Mouse (Mus musculus): Measurements from ENCODE around the gene Nt5m. TPM values are rescaled to one million over a fixed set of nuclear protein-coding genes. Genes with fewer than 3 reads are reported as not detected.

The Nt5m gene
- polyA plus RNA-seq (2014; fragmentation: Nextera tagmentation; extraction: Ambion mirVana): 26.1 and 26.2 TPM in 2 replicates

- DNase-seq (ENCODE audit: low spot score): peak; percentile 95
- H3K9me3 ChIP-seq (ENCODE audit: control insufficient read depth, low read length): no peaks in the 10 kb centered on the region
- peak within 1 kb of the TSS; percentile 93 for H3K27ac ChIP-seq (ENCODE audit: low read depth, low read length)
- H3K4me3 ChIP-seq (ENCODE audit: low read depth, low read length): peak within 1 kb of the TSS; percentile 83
- no peaks in the 10 kb centered on the region for H3K27me3 ChIP-seq (replicated peaks; ENCODE audit: control insufficient read depth, insufficient read depth, low read length)
- peaks cover 6% of the 10 kb centered on the region; the same call in 1 of the 2 replicates for H3K36me3 ChIP-seq (ENCODE audit: control insufficient read depth, insufficient read depth, low read length)
- peak; percentile 94 for ATAC-seq (replicated peaks; ENCODE audit: low FRiP score)
- peak within 1 kb of the TSS; percentile 92 for H3K9ac ChIP-seq (ENCODE audit: low read depth, low read length)
- 0% methylated on average over 24 of the region's 24 CpGs for WGBS
- H3K4me1 ChIP-seq (replicated peaks; ENCODE audit: control insufficient read depth, insufficient read depth, low read length): peaks cover 16% of the 10 kb centered on the region
- peak within 1 kb of the TSS; percentile 82 for H3K4me2 ChIP-seq
Observed at GRCm38 (mm10) chr11:59839008-59839458, at the start of gene Nt5m. Nt5m (plus strand) TSS chr11:59839447.

GRCm38 (mm10) chr11:59793390-59793789, 45.9 kb upstream of the Nt5m start:
- Histone ChIP-seq H3K27ac (ENCODE audit: low read depth, low read length) (no peak overlapping the region), H3K4me1 (replicated peaks; ENCODE audit: control insufficient read depth, insufficient read depth, low read length) (no peaks in the 10 kb centered on the region), H3K36me3 (ENCODE audit: control insufficient read depth, insufficient read depth, low read length) (peaks cover 34% of the 10 kb centered on the region), H3K27me3 (replicated peaks; ENCODE audit: control insufficient read depth, insufficient read depth, low read length) (no peaks in the 10 kb centered on the region), H3K9me3 (ENCODE audit: control insufficient read depth, low read length) (no peaks in the 10 kb centered on the region), H3K9ac (ENCODE audit: low read depth, low read length) (no peak overlapping the region), H3K4me3 (ENCODE audit: low read depth, low read length) (no peak overlapping the region), H3K4me2 (no peak overlapping the region)
- no peak for DNase-seq (ENCODE audit: low spot score)
- ATAC-seq (replicated peaks; ENCODE audit: low FRiP score): no peak
- WGBS: 92% methylated on average over 6 of the region's 6 CpGs

- H3K4me1 ChIP-seq (replicated peaks; ENCODE audit: control insufficient read depth, insufficient read depth, low read length): no peaks in the 10 kb centered on the region
- DNase-seq (ENCODE audit: low spot score) (no peak), ATAC-seq (replicated peaks; ENCODE audit: low FRiP score) (no peak)
- H3K27ac ChIP-seq (ENCODE audit: low read depth, low read length): no peak overlapping the region
- H3K4me3 ChIP-seq (ENCODE audit: low read depth, low read length): no peak overlapping the region
- no peaks in the 10 kb centered on the region for H3K27me3 ChIP-seq (replicated peaks; ENCODE audit: control insufficient read depth, insufficient read depth, low read length)
- no peak overlapping the region for H3K4me2 ChIP-seq
- no peak overlapping the region for H3K9ac ChIP-seq (ENCODE audit: low read depth, low read length)
- peaks cover 61% of the 10 kb centered on the region for H3K36me3 ChIP-seq (ENCODE audit: control insufficient read depth, insufficient read depth, low read length)
- 95% methylated on average over 10 of the region's 10 CpGs for WGBS
- H3K9me3 ChIP-seq (ENCODE audit: control insufficient read depth, low read length): no peaks in the 10 kb centered on the region
Observed at GRCm38 (mm10) chr11:59800412-59800811, 38.8 kb upstream of the Nt5m start.

- Histone ChIP-seq H3K27ac (ENCODE audit: low read depth, low read length) (no peak overlapping the region), H3K9ac (ENCODE audit: low read depth, low read length) (no peak overlapping the region), H3K9me3 (ENCODE audit: control insufficient read depth, low read length) (no peaks in the 10 kb centered on the region), H3K36me3 (ENCODE audit: control insufficient read depth, insufficient read depth, low read length) (peaks cover 69% of the 10 kb centered on the region), H3K4me2 (no peak overlapping the region), H3K27me3 (replicated peaks; ENCODE audit: control insufficient read depth, insufficient read depth, low read length) (no peaks in the 10 kb centered on the region), H3K4me3 (ENCODE audit: low read depth, low read length) (no peak overlapping the region), H3K4me1 (replicated peaks; ENCODE audit: control insufficient read depth, insufficient read depth, low read length) (no peaks in the 10 kb centered on the region)
- DNase-seq (ENCODE audit: low spot score) (no peak), ATAC-seq (replicated peaks; ENCODE audit: low FRiP score) (no peak)
- WGBS: 90% methylated on average over 8 of the region's 8 CpGs
Observed at GRCm38 (mm10) chr11:59801881-59802280, 37.4 kb upstream of the Nt5m start.

- 91% methylated on average over 14 of the region's 14 CpGs for WGBS
Observed at GRCm38 (mm10) chr11:59803516-59803915, 35.7 kb upstream of the Nt5m start.

GRCm38 (mm10) chr11:59804409-59805110, 34.7 kb upstream of the Nt5m start:
- no peak overlapping the region for H3K27ac ChIP-seq (ENCODE audit: low read depth, low read length)
- no peaks in the 10 kb centered on the region for H3K27me3 ChIP-seq (replicated peaks; ENCODE audit: control insufficient read depth, insufficient read depth, low read length)
- H3K9ac ChIP-seq (ENCODE audit: low read depth, low read length): no peak overlapping the region
- no peak overlapping the region for H3K4me3 ChIP-seq (ENCODE audit: low read depth, low read length)
- WGBS: 92% methylated on average over 22 of the region's 22 CpGs
- DNase-seq (ENCODE audit: low spot score) (no peak), ATAC-seq (replicated peaks; ENCODE audit: low FRiP score) (no peak)
- H3K36me3 ChIP-seq (ENCODE audit: control insufficient read depth, insufficient read depth, low read length): peaks cover 54% of the 10 kb centered on the region
- no peak overlapping the region for H3K4me2 ChIP-seq
- H3K9me3 ChIP-seq (ENCODE audit: control insufficient read depth, low read length): no peaks in the 10 kb centered on the region
- peaks cover 8% of the 10 kb centered on the region for H3K4me1 ChIP-seq (replicated peaks; ENCODE audit: control insufficient read depth, insufficient read depth, low read length)

More at GRCm38 (mm10) chr11:59803516-59803915, 35.7 kb upstream of the Nt5m start:
- Histone ChIP-seq H3K36me3 (ENCODE audit: control insufficient read depth, insufficient read depth, low read length) (peaks cover 65% of the 10 kb centered on the region), H3K9me3 (ENCODE audit: control insufficient read depth, low read length) (no peaks in the 10 kb centered on the region), H3K9ac (ENCODE audit: low read depth, low read length) (no peak overlapping the region), H3K4me1 (replicated peaks; ENCODE audit: control insufficient read depth, insufficient read depth, low read length) (peaks cover 2% of the 10 kb centered on the region), H3K4me2 (no peak overlapping the region), H3K4me3 (ENCODE audit: low read depth, low read length) (no peak overlapping the region), H3K27ac (ENCODE audit: low read depth, low read length) (no peak overlapping the region), H3K27me3 (replicated peaks; ENCODE audit: control insufficient read depth, insufficient read depth, low read length) (no peaks in the 10 kb centered on the region)
- ATAC-seq (replicated peaks; ENCODE audit: low FRiP score): no peak
- no peak for DNase-seq (ENCODE audit: low spot score)

- Histone ChIP-seq H3K9ac (ENCODE audit: low read depth, low read length) (no peak overlapping the region), H3K27me3 (replicated peaks; ENCODE audit: control insufficient read depth, insufficient read depth, low read length) (no peaks in the 10 kb centered on the region), H3K4me3 (ENCODE audit: low read depth, low read length) (no peak overlapping the region), H3K36me3 (ENCODE audit: control insufficient read depth, insufficient read depth, low read length) (peaks cover 47% of the 10 kb centered on the region), H3K4me2 (no peak overlapping the region), H3K27ac (ENCODE audit: low read depth, low read length) (no peak overlapping the region), H3K4me1 (replicated peaks; ENCODE audit: control insufficient read depth, insufficient read depth, low read length) (peaks cover 8% of the 10 kb centered on the region), H3K9me3 (ENCODE audit: control insufficient read depth, low read length) (no peaks in the 10 kb centered on the region)
- 95% methylated on average over 1 of the region's 1 CpGs for WGBS
- DNase-seq (ENCODE audit: low spot score) (no peak), ATAC-seq (replicated peaks; ENCODE audit: low FRiP score) (no peak)
Observed at GRCm38 (mm10) chr11:59805256-59805655, 34.0 kb upstream of the Nt5m start.

- peaks cover 8% of the 10 kb centered on the region for H3K4me1 ChIP-seq (replicated peaks; ENCODE audit: control insufficient read depth, insufficient read depth, low read length)
- no peak overlapping the region for H3K4me2 ChIP-seq
- 89% methylated on average over 2 of the region's 2 CpGs for WGBS
- no peak overlapping the region for H3K27ac ChIP-seq (ENCODE audit: low read depth, low read length)
- ATAC-seq (replicated peaks; ENCODE audit: low FRiP score) (no peak), DNase-seq (ENCODE audit: low spot score) (no peak)
- no peaks in the 10 kb centered on the region for H3K9me3 ChIP-seq (ENCODE audit: control insufficient read depth, low read length)
- no peak overlapping the region for H3K9ac ChIP-seq (ENCODE audit: low read depth, low read length)
- H3K4me3 ChIP-seq (ENCODE audit: low read depth, low read length): no peak overlapping the region
- peaks cover 43% of the 10 kb centered on the region for H3K36me3 ChIP-seq (ENCODE audit: control insufficient read depth, insufficient read depth, low read length)
- no peaks in the 10 kb centered on the region for H3K27me3 ChIP-seq (replicated peaks; ENCODE audit: control insufficient read depth, insufficient read depth, low read length)
Observed at GRCm38 (mm10) chr11:59805656-59806055, 33.6 kb upstream of the Nt5m start.

All from liver, embryonic 11.5 days (tissue).